Mouse (Mus musculus) hindbrain, embryonic 16.5 days (tissue): ENCODE measurements around the gene Zbtb20. TPM values are rescaled to one million over a fixed set of nuclear protein-coding genes. Genes with fewer than 3 reads are reported as not detected.

ENCODE experiments used
- ATAC-seq: fragments of 200-750 bp; cut with Nextera tagmentation; 2 replicates; pipeline ENCODE4 v1.8.0; 2017; ENCODE audit warnings: moderate TSS enrichment, moderate library complexity
- H3K27ac ChIP-seq: fragments of 300-500 bp; sonication (generic); 2 replicates; pipeline ENCODE4 v1.5.1; 2014; ENCODE audit warnings: low read depth, mild to moderate bottlenecking, control low read depth, low read length, moderate library complexity
- H3K27me3 ChIP-seq: fragments of 300-500 bp; sonication (generic); replicated peaks from 2 replicates; pipeline ENCODE4 v1.6.1; 2014; ENCODE audit warnings: low read length; ENCODE audit not compliant: control insufficient read depth, insufficient read depth
- H3K36me3 ChIP-seq: fragments of 300-500 bp; sonication (generic); 2 replicates; pipeline ENCODE4 v1.6.1; 2014; ENCODE audit warnings: mild to moderate bottlenecking, low read length, moderate library complexity, mixed read lengths; ENCODE audit not compliant: control insufficient read depth, insufficient read depth
- H3K4me1 ChIP-seq: fragments of 300-500 bp; sonication (generic); 2 replicates; pipeline ENCODE4 v1.6.1; 2014; ENCODE audit warnings: low read depth, low read length; ENCODE audit not compliant: control insufficient read depth, insufficient read depth
- H3K4me2 ChIP-seq: fragments of 300-500 bp; sonication (generic); 2 replicates; pipeline ENCODE4 v1.6.1; 2014; ENCODE audit warnings: mild to moderate bottlenecking, low read length, control low read depth, moderate library complexity
- H3K4me3 ChIP-seq: fragments of 300-500 bp; sonication (generic); 2 replicates; pipeline ENCODE4 v1.5.1; 2014; ENCODE audit warnings: mild to moderate bottlenecking, low read length, control low read depth, moderate library complexity
- H3K9ac ChIP-seq: fragments of 300-500 bp; sonication (generic); 2 replicates; pipeline ENCODE4 v1.6.1; 2014; ENCODE audit warnings: low read depth, mild to moderate bottlenecking, control low read depth, low read length, moderate library complexity
- H3K9me3 ChIP-seq: fragments of 300-500 bp; sonication (generic); 2 replicates; pipeline ENCODE4 v1.6.1; 2014; ENCODE audit warnings: mild to moderate bottlenecking, low read length, moderate library complexity; ENCODE audit not compliant: control insufficient read depth
- WGBS: fragments of 180-500 bp; shearing (Covaris S2); extraction: QIAGEN DNeasy Blood & Tissue Kit; methylation state at CpG from one replicate; pipeline ENCODE4 v1.1.7; 2014; 5-methylcytosine and 5-hydroxymethylcytosine counted together
- polyA plus RNA-seq: library from polyadenylated mRNA; unstranded; fragments of >200 nt; fragmentation: Nextera tagmentation; extraction: Ambion mirVana; gene quantifications from 2 replicates; pipeline ENCODE4 v1.2.1, GENCODE M21; 2015

Zbtb20 gene
- polyA plus RNA-seq, 1 experiment from 2014 or later = 46.6 TPM

GRCm38 (mm10) chr16:42900328-42900727 lies 24.6 kb downstream of the Zbtb20 start:
- WGBS = 87% methylated on average over 1 of the region's 1 CpGs
- H3K27ac ChIP-seq = no peak overlapping the region
- no peak overlapping the region for H3K4me2 ChIP-seq
- H3K9ac ChIP-seq = no peak overlapping the region
- H3K4me3 ChIP-seq = no peak overlapping the region
- no peaks in the 10 kb centered on the region for H3K27me3 ChIP-seq
- no peaks in the 10 kb centered on the region for H3K9me3 ChIP-seq
- no peaks in the 10 kb centered on the region for H3K4me1 ChIP-seq
- no peak for ATAC-seq
- H3K36me3 ChIP-seq = no peaks in the 10 kb centered on the region

GRCm38 (mm10) chr16:42907283-42907701 lies 31.6 kb downstream of the Zbtb20 start:
- Histone ChIP-seq H3K9me3 (no peaks in the 10 kb centered on the region), H3K27me3 (no peaks in the 10 kb centered on the region), H3K4me1 (no peaks in the 10 kb centered on the region), H3K36me3 (no peaks in the 10 kb centered on the region), H3K9ac (peak overlapping the region; percentile 62), H3K4me3 (peak overlapping the region; percentile 21), H3K4me2 (peak overlapping the region; percentile 51), H3K27ac (peak overlapping the region; percentile 52)
- peak; percentile 76 for ATAC-seq
- WGBS = 27% methylated on average over 4 of the region's 4 CpGs

GRCm38 (mm10) chr16:42908381-42908780 lies 32.7 kb downstream of the Zbtb20 start:
- Histone ChIP-seq H3K4me1 (no peaks in the 10 kb centered on the region), H3K9ac (no peak overlapping the region), H3K27me3 (no peaks in the 10 kb centered on the region), H3K4me2 (peak overlapping the region; percentile 23; the same call in 1 of the 2 replicates), H3K4me3 (no peak overlapping the region), H3K36me3 (no peaks in the 10 kb centered on the region), H3K27ac (no peak overlapping the region), H3K9me3 (no peaks in the 10 kb centered on the region)
- ATAC-seq = no peak

- H3K4me1 ChIP-seq = no peaks in the 10 kb centered on the region
- no peaks in the 10 kb centered on the region for H3K9me3 ChIP-seq
- H3K27me3 ChIP-seq = no peaks in the 10 kb centered on the region
- H3K4me2 ChIP-seq = no peak overlapping the region
- ATAC-seq = no peak
- no peaks in the 10 kb centered on the region for H3K36me3 ChIP-seq
- H3K9ac ChIP-seq = no peak overlapping the region
- 84% methylated on average over 5 of the region's 5 CpGs for WGBS
- no peak overlapping the region for H3K27ac ChIP-seq
- no peak overlapping the region for H3K4me3 ChIP-seq
Measured at GRCm38 (mm10) chr16:42908896-42909295, 33.2 kb downstream of the Zbtb20 start.

GRCm38 (mm10) chr16:42910016-42910415 lies 34.3 kb downstream of the Zbtb20 start:
- H3K27me3 ChIP-seq = no peaks in the 10 kb centered on the region
- 29% methylated on average over 4 of the region's 4 CpGs for WGBS
- H3K4me2 ChIP-seq = peak overlapping the region; percentile 1
- no peak for ATAC-seq
- H3K9me3 ChIP-seq = no peaks in the 10 kb centered on the region
- no peak overlapping the region; the same call in 1 of the 2 replicates for H3K27ac ChIP-seq
- H3K36me3 ChIP-seq = no peaks in the 10 kb centered on the region
- H3K4me3 ChIP-seq = no peak overlapping the region
- no peaks in the 10 kb centered on the region for H3K4me1 ChIP-seq
- no peak overlapping the region for H3K9ac ChIP-seq

GRCm38 (mm10) chr16:42910716-42911115 lies 35.0 kb downstream of the Zbtb20 start:
- Histone ChIP-seq H3K9me3 (no peaks in the 10 kb centered on the region), H3K27ac (no peak overlapping the region), H3K4me3 (no peak overlapping the region), H3K4me2 (no peak overlapping the region), H3K36me3 (no peaks in the 10 kb centered on the region), H3K9ac (no peak overlapping the region), H3K27me3 (no peaks in the 10 kb centered on the region), H3K4me1 (no peaks in the 10 kb centered on the region)
- 63% methylated on average over 3 of the region's 3 CpGs for WGBS
- ATAC-seq = no peak

GRCm38 (mm10) chr16:42911326-42911725 lies 35.6 kb downstream of the Zbtb20 start:
- WGBS = 82% methylated on average over 4 of the region's 4 CpGs
- H3K4me3 ChIP-seq = no peak overlapping the region
- H3K9ac ChIP-seq = no peak overlapping the region
- H3K4me2 ChIP-seq = no peak overlapping the region
- H3K4me1 ChIP-seq = no peaks in the 10 kb centered on the region
- ATAC-seq = no peak
- no peaks in the 10 kb centered on the region for H3K27me3 ChIP-seq
- H3K9me3 ChIP-seq = no peaks in the 10 kb centered on the region
- no peak overlapping the region for H3K27ac ChIP-seq
- no peaks in the 10 kb centered on the region for H3K36me3 ChIP-seq

GRCm38 (mm10) chr16:42911815-42912214 lies 36.1 kb downstream of the Zbtb20 start:
- H3K27ac ChIP-seq = no peak overlapping the region
- H3K4me1 ChIP-seq = no peaks in the 10 kb centered on the region
- H3K9me3 ChIP-seq = no peaks in the 10 kb centered on the region
- H3K4me3 ChIP-seq = no peak overlapping the region
- H3K9ac ChIP-seq = no peak overlapping the region
- no peak overlapping the region for H3K4me2 ChIP-seq
- 79% methylated on average over 5 of the region's 5 CpGs for WGBS
- no peaks in the 10 kb centered on the region for H3K27me3 ChIP-seq
- no peaks in the 10 kb centered on the region for H3K36me3 ChIP-seq
- ATAC-seq = no peak

GRCm38 (mm10) chr16:42913291-42913690 lies 37.6 kb downstream of the Zbtb20 start:
- no peak overlapping the region for H3K4me2 ChIP-seq
- H3K9me3 ChIP-seq = no peaks in the 10 kb centered on the region
- no peak overlapping the region for H3K9ac ChIP-seq
- H3K36me3 ChIP-seq = no peaks in the 10 kb centered on the region
- H3K4me1 ChIP-seq = no peaks in the 10 kb centered on the region
- H3K4me3 ChIP-seq = no peak overlapping the region
- WGBS = 56% methylated on average over 8 of the region's 8 CpGs
- no peak overlapping the region for H3K27ac ChIP-seq
- no peak for ATAC-seq
- H3K27me3 ChIP-seq = no peaks in the 10 kb centered on the region
